Mouse (Mus musculus) activated CD4-positive, CD25-positive, alpha-beta regulatory T cell, adult 4 months (primary cell): Measurements from ENCODE around the gene Atad3a. TPM values are rescaled to one million over a fixed set of nuclear protein-coding genes. Genes with fewer than 3 reads are reported as not detected.

Experiments used
- polyA plus RNA-seq, 2 experiments: library from polyadenylated mRNA; unstranded; fragments of 100-300 nt; shearing (Covaris generic); gene quantifications; one replicate each; pipeline ENCODE4 v1.2.1; 2017

The Atad3a gene
- polyA plus RNA-seq, 2 experiments from 2014 or later, result 16.3 to 21.0 TPM

Other genes starting within 250 kb of the Atad3a start
- 10 to 100 TPM; 42.7 to 49.1 TPM for gene Nadk, start 198.7 kb downstream of the Atad3a start, polyA plus RNA-seq
- gene Slc35e2, start 159.7 kb downstream of the Atad3a start, polyA plus RNA-seq, result 1 to 10 TPM; 6.2 to 8.3 TPM
- gene Cdk11b, start 136.2 kb downstream of the Atad3a start, polyA plus RNA-seq, result 10 to 100 TPM; 74.7 to 99.8 TPM
- gene Gm10563, start 115.7 kb downstream of the Atad3a start, polyA plus RNA-seq, result not detected
- not detected for gene Mmp23, start 107.7 kb downstream of the Atad3a start, polyA plus RNA-seq
- gene Mib2, start 91.9 kb downstream of the Atad3a start, polyA plus RNA-seq, result 1 to 10 TPM; 2.2 to 6.4 TPM
- gene Fndc10, start 66.8 kb downstream of the Atad3a start, polyA plus RNA-seq, result 1 to 10 TPM; 1.2 to 1.9 TPM
- gene Ssu72, start 56.3 kb downstream of the Atad3a start, polyA plus RNA-seq, result 100 to 1,000 TPM; 158 to 181 TPM
- under 1 TPM in 1 of 2 experiments, not detected in 1; 0.22 TPM for gene Tmem240, start 26.3 kb downstream of the Atad3a start, polyA plus RNA-seq
- under 1 TPM in 1 of 2 experiments, not detected in 1; 0.09 TPM for gene Vwa1, start 13.6 kb upstream of the Atad3a start, polyA plus RNA-seq
- under 1 TPM in 1 of 2 experiments, not detected in 1; 0.16 TPM for gene Tmem88b, start 24.8 kb upstream of the Atad3a start, polyA plus RNA-seq
- gene Ankrd65, start 29.3 kb upstream of the Atad3a start, polyA plus RNA-seq, result not detected
- gene Mrpl20, start 41.8 kb upstream of the Atad3a start, polyA plus RNA-seq, result 100 to 1,000 TPM; 160 to 164 TPM
- 100 to 1,000 TPM; 115 to 122 TPM for gene Ccnl2, start 51.4 kb upstream of the Atad3a start, polyA plus RNA-seq
- gene Aurkaip1, start 70.2 kb upstream of the Atad3a start, polyA plus RNA-seq, result 100 to 1,000 TPM; 216 TPM
- gene Mxra8, start 78.6 kb upstream of the Atad3a start, polyA plus RNA-seq, result 1 to 10 TPM; 4.1 to 9.9 TPM
- 1 to 10 TPM; 2.1 to 2.7 TPM for gene Dvl1, start 86.3 kb upstream of the Atad3a start, polyA plus RNA-seq
- gene Tas1r3, start 102.3 kb upstream of the Atad3a start, polyA plus RNA-seq, result under 1 TPM; 0.16 to 0.25 TPM
- 10 to 100 TPM; 17.7 to 18.0 TPM for gene Cptp, start 108.3 kb upstream of the Atad3a start, polyA plus RNA-seq
- 10 to 100 TPM; 82.2 to 87.0 TPM for gene Ints11, start 108.5 kb upstream of the Atad3a start, polyA plus RNA-seq
- gene Pusl1, start 130.7 kb upstream of the Atad3a start, polyA plus RNA-seq, result 10 to 100 TPM; 12.6 to 25.3 TPM
- gene Acap3, start 130.7 kb upstream of the Atad3a start, polyA plus RNA-seq, result 1 to 10 TPM; 4.9 to 6.5 TPM
- 10 to 100 TPM; 32.1 to 39.5 TPM for gene Ube2j2, start 182.7 kb upstream of the Atad3a start, polyA plus RNA-seq
- 1 to 10 TPM; 2.5 to 5.7 TPM for gene C1qtnf12, start 201.2 kb upstream of the Atad3a start, polyA plus RNA-seq
- under 1 TPM; 0.90 to 0.95 TPM for gene B3galt6, start 231.6 kb upstream of the Atad3a start, polyA plus RNA-seq
- gene Sdf4, start 231.8 kb upstream of the Atad3a start, polyA plus RNA-seq, result 100 to 1,000 TPM; 464 to 478 TPM